Mouse (Mus musculus): Measurements from ENCODE around the gene Srrm4. TPM values are rescaled to one million over a fixed set of nuclear protein-coding genes. Genes with fewer than 3 reads are reported as not detected.

Gene Srrm4
- total RNA-seq (2012; rRNA removed) = not detected in 2 replicates
- not detected for polyA plus RNA-seq (2012; ENCODE audit: insufficient read depth in 1 of 2, insufficient read length in 2 of 2, low read depth in 1 of 2, low replicate concordance in 2 of 2, missing spikeins in 1 of 2)

DNA sequence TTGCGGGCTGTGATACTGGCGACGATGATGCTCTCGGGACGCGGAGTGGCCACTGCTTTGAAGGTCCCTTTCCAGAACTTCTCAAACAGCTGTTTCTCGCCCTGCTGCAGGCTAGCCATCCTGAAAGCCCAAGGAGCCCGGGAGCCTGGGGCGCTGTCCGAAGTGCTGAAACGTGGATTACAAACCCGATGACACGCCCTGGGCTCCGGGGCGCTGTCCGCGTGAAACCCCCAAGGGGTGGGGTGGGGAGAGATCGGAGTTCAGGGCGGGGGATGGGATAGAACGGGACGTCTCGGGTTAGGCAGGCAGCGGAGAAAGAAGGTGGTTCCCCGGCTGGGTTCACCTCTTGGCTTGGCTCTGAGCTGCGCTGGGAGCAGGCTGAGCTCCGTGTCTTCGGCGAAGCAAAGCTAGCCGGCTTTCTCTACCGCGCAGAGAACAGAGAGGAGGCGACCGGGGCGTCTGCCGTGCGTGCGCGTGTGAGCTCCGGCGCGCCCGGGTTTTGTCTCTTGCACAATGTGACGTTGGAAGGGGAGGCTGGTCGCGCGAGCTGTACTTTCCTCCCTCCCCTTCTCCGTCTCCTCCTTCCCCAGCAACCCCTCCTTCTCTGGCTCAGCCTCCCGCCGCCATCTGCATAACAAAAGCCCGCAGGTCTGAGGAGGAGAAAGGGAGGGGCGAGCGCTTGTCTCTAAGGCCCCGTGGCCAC is at the start of gene Srrm4:
Gene Srrm4, minus strand, starts transcription at position 472 of the 703 bp plus-strand sequence.
- Histone ChIP-seq H3K9ac (ENCODE audit: control insufficient read depth, low read depth, low read length, poor library complexity, severe bottlenecking) (no peak within 1 kb of the TSS), H3K27ac (ENCODE audit: control insufficient read depth, low read depth, low read length) (no peak within 1 kb of the TSS)

DNA sequence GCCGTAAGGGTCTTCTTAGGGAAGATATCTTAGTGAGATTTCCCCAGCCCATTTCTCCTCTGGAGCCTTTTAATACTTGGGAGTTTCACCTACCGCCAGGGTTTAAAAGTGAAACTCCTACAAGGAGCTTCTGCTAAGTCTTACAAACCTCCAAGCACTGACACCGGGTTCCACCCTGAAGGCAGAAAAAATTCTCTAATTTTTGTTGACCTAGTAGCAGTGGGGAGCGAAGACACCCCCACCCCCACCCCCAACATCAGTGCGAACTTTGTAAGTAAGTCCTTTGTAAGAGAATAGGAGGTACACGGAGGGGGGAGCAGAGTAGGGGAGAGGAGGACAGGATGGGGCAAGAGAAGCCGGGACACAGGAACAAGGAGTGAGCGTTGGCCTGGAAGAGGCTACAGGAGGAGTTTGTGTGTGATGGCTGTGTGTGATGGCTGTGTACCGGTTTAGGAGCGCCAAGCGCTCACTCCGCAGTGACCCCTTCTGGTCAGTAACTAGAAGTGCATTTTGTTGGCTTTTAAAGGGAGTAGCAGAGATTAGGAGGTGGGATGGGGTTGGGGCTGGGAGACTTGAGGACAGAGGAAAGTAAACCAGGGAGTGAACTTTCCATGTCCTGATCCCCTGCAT is 1.3 kb upstream of the Srrm4 start:
- Histone ChIP-seq H3K36me3 (ENCODE audit: control insufficient read depth in 1 of 2, insufficient read depth in 2 of 2, low read length in 2 of 2) (no peaks in the 10 kb centered on the region), H3K9ac (ENCODE audit: control insufficient read depth, low read depth, low read length, poor library complexity, severe bottlenecking) (no peak overlapping the region), H3K79me2 (ENCODE audit: control insufficient read depth, insufficient read depth, low read length, poor library complexity) (no peaks in the 10 kb centered on the region), H3K27ac (ENCODE audit: control insufficient read depth, low read depth, low read length) (no peak overlapping the region), H3K27me3 (ENCODE audit: control insufficient read depth in 1 of 2, insufficient read depth in 2 of 2, low read length in 2 of 2) (no peaks in the 10 kb centered on the region), H3K4me3 (ENCODE audit: control insufficient read depth in 1 of 2, insufficient read depth in 1 of 2, low read depth in 2 of 2, low read length in 2 of 2) (no peak overlapping the region), H3K4me1 (ENCODE audit: control insufficient read depth in 1 of 2, insufficient read depth in 2 of 2, low read length in 2 of 2) (no peaks in the 10 kb centered on the region), H3K9me3 (replicated peaks; ENCODE audit: insufficient read depth, low read length) (no peaks in the 10 kb centered on the region)
- no peak for DNase-seq (ENCODE audit: low read depth, low spot score)
- TF ChIP-seq MEF2A (IDR thresholded peaks at IDR 0.05; ENCODE audit: extremely low read depth, insufficient replicate concordance, low read depth, low read length, poor library complexity, severe bottlenecking) (no peak), CHD2 (IDR thresholded peaks at IDR 0.05; ENCODE audit: low read length) (no peak), MYC (IDR thresholded peaks at IDR 0.05; ENCODE audit: low read depth, low read length) (no peak), RCOR1 (IDR thresholded peaks at IDR 0.05; ENCODE audit: low read depth, low read length) (no peak), USF2 (IDR thresholded peaks at IDR 0.05; ENCODE audit: borderline replicate concordance in 1 of 2, insufficient read depth in 1 of 2, low read depth in 1 of 2, low read length in 2 of 2) (no peak), RAD21 (IDR thresholded peaks at IDR 0.05; ENCODE audit: low read depth, low read length) (no peak), KAT2A (conservative IDR thresholded peaks at IDR 0.05; ENCODE audit: low read depth, low read length) (no peak), JUND (IDR thresholded peaks at IDR 0.05; ENCODE audit: low read depth, low read length) (no peak), TAL1 (IDR thresholded peaks at IDR 0.05; ENCODE audit: low read length) (no peak), MAZ (IDR thresholded peaks at IDR 0.05; ENCODE audit: low read depth, low read length) (no peak), NELFE (IDR thresholded peaks at IDR 0.05; ENCODE audit: low read depth, low read length) (no peak), POLR2AphosphoS2 (IDR thresholded peaks at IDR 0.05; ENCODE audit: low read length) (no peak), ZNF384 (IDR thresholded peaks at IDR 0.05; ENCODE audit: low read depth, low read length) (no peak)

More for the DNA sequence above, at the start of gene Srrm4:
- Histone ChIP-seq H3K9me3 (replicated peaks; ENCODE audit: insufficient read depth, low read length) (no peaks in the 10 kb centered on the region), H3K79me2 (ENCODE audit: control insufficient read depth, insufficient read depth, low read length, poor library complexity) (no peaks in the 10 kb centered on the region), H3K36me3 (ENCODE audit: control insufficient read depth in 1 of 2, insufficient read depth in 2 of 2, low read length in 2 of 2) (no peaks in the 10 kb centered on the region), H3K27me3 (ENCODE audit: control insufficient read depth in 1 of 2, insufficient read depth in 2 of 2, low read length in 2 of 2) (no peaks in the 10 kb centered on the region), H3K4me3 (ENCODE audit: control insufficient read depth in 1 of 2, insufficient read depth in 1 of 2, low read depth in 2 of 2, low read length in 2 of 2) (no peak within 1 kb of the TSS), H3K4me1 (ENCODE audit: control insufficient read depth in 1 of 2, insufficient read depth in 2 of 2, low read length in 2 of 2) (no peaks in the 10 kb centered on the region)
- TF ChIP-seq CHD2 (IDR thresholded peaks at IDR 0.05; ENCODE audit: low read length) (no peak), NELFE (IDR thresholded peaks at IDR 0.05; ENCODE audit: low read depth, low read length) (no peak), POLR2A (IDR thresholded peaks at IDR 0.05; ENCODE audit: control insufficient read depth in 1 of 2, insufficient read depth in 1 of 2, low read depth in 1 of 2, low read length in 2 of 2, poor library complexity in 1 of 2) (no peak), ZNF384 (IDR thresholded peaks at IDR 0.05; ENCODE audit: low read depth, low read length) (no peak), EP300 (IDR thresholded peaks at IDR 0.05; ENCODE audit: low read depth in 1 of 2, low read length in 2 of 2) (no peak)
- peak; percentile 3 for DNase-seq (ENCODE audit: low read depth, low spot score)

Measured in MEL (cell line).